17 mouse cellular contexts compared by ENCODE assay signal in genomic region chr2:5258250-5258649, GRCm38 (mm10).
"Had no signal": no experiment of that assay in that cellular context is flagged by ENCODE, and none has a peak within 500 bp of the region (broad histone marks: within the 10 kb centered on the region; RNA-seq: fewer than 3 reads in every experiment).

No protein-coding gene starts in this region.

- H3K4me1 ChIP-seq: midbrain, embryonic 10.5 days; midbrain, embryonic 12.5 days; neural tube, embryonic 13.5 days; neural tube, embryonic 15.5 days; stomach, embryonic 15.5 days had no signal

- H3K4me3 ChIP-seq: midbrain, embryonic 10.5 days; midbrain, embryonic 12.5 days; myocyte; neural tube, embryonic 13.5 days; neural tube, embryonic 15.5 days; stomach, embryonic 15.5 days had no signal

- H3K9ac ChIP-seq: lung, embryonic 14.5 days; midbrain, embryonic 12.5 days; neural tube, embryonic 13.5 days; neural tube, embryonic 15.5 days; stomach, embryonic 15.5 days had no signal

- H3K9me3 ChIP-seq: midbrain, embryonic 10.5 days; neural tube, embryonic 13.5 days; neural tube, embryonic 15.5 days; stomach, embryonic 15.5 days had no signal

- H3K27me3 ChIP-seq: midbrain, embryonic 12.5 days; neural tube, embryonic 13.5 days; neural tube, embryonic 15.5 days; stomach, embryonic 15.5 days had no signal

- H3K4me2 ChIP-seq: lung, embryonic 14.5 days; midbrain, embryonic 12.5 days; neural tube, embryonic 13.5 days; neural tube, embryonic 15.5 days; stomach, embryonic 15.5 days had no signal

- DNase-seq: lung, adult 18-20 months; lung, embryonic 14.5 days; lung, postnatal 10 days; lung, postnatal 4 days; midbrain, embryonic 14.5 days; right cerebral cortex, postnatal 14 days; thymus, adult 2 months; thymus, postnatal 14 days; thymus, postnatal 36 days had no signal

- H3K27ac ChIP-seq: midbrain, embryonic 10.5 days; midbrain, embryonic 12.5 days; neural tube, embryonic 13.5 days; neural tube, embryonic 15.5 days; stomach, embryonic 15.5 days; stomach, postnatal 0 days had no signal

- H3K36me3 ChIP-seq: midbrain, embryonic 10.5 days; midbrain, embryonic 12.5 days; neural tube, embryonic 13.5 days; neural tube, embryonic 15.5 days; stomach, embryonic 15.5 days had no signal

- ATAC-seq: midbrain, embryonic 16.5 days had no signal
